Mouse (Mus musculus) neutrophil, adult 59 days (primary cell): ENCODE results near the gene Srgn. TPM values are rescaled to one million over a fixed set of nuclear protein-coding genes. Genes with fewer than 3 reads are reported as not detected.

Experiments used
- total RNA-seq, 2 experiments: library from RNA; stranded (reverse); gene quantifications; 1 replicate in 1 of 2; 2 replicates in 1 of 2; pipeline ENCODE4 v1.2.4; 2023

Gene Srgn
- 1,000 to 10,000 TPM; 1,084 to 1,105 TPM for total RNA-seq

DNA sequence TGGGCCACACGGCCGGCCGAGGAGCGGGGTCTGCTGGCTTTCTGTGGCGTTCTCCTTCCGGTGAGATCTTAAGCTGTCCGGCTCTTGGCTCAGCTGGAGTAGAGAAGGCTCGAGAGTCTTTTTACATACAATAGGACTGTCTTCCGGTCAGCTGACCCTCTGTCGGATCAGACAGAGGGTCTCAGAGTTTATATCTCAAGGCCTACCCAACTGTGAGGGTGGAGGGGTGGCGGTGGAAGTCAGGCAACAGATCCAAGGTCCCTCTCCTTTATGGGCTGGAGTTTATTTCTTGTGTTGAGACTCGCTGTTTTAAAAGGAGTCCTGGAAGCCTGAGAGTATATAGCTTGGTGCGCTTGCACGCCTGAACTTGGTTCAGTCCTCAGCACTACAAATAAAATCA lies at the start of gene Srgn:
Gene Srgn, minus strand, starts transcription at position 101 of the 400 bp plus-strand sequence.

GRCm38 (mm10) chr10:62486618-62487415 lies 40.4 kb downstream of the Srgn start, which contains the start of gene Vps26a:
Gene Vps26a (minus strand): TSS chr10:62486805.

GRCm38 (mm10) chr10:62449364-62450279 lies 77.6 kb downstream of the Srgn start, which contains the start of the genes 4930507D05Rik and Supv3l1:
Gene 4930507D05Rik (plus strand): TSS chr10:62449489.
Gene Supv3l1 (minus strand): TSS chr10:62449738.

Other genes with a start within 250 kb of the Srgn start
- 10 to 100 TPM; 86.3 to 98.2 TPM for gene Hk1, start 147.5 kb downstream of the Srgn start, total RNA-seq
- gene Hkdc1, start 105.0 kb downstream of the Srgn start, total RNA-seq, result not detected
- under 1 TPM in 1 of 2 experiments, not detected in 1; 0.26 TPM for gene 4930507D05Rik, start 78.0 kb downstream of the Srgn start, total RNA-seq
- 10 to 100 TPM; 10.5 to 13.2 TPM for gene Supv3l1, start 77.7 kb downstream of the Srgn start, total RNA-seq
- 10 to 100 TPM; 46.3 to 55.1 TPM for gene Vps26a, start 40.6 kb downstream of the Srgn start, total RNA-seq
- gene Kif1bp, start 51.0 kb upstream of the Srgn start, total RNA-seq, result 10 to 100 TPM; 20.7 to 21.6 TPM
- 10 to 100 TPM; 40.7 to 41.9 TPM for gene Ddx21, start 74.8 kb upstream of the Srgn start, total RNA-seq
- gene Ddx50, start 123.8 kb upstream of the Srgn start, total RNA-seq, result 10 to 100 TPM; 51.3 to 60.4 TPM
- not detected for gene Stox1, start 198.7 kb upstream of the Srgn start, total RNA-seq